Mouse (Mus musculus): ENCODE measurements around the gene Usp51. TPM values are rescaled to one million over a fixed set of nuclear protein-coding genes. Genes with fewer than 3 reads are reported as not detected.

Gene Usp51
- total RNA-seq, 1 experiment from 2014 or later = not detected

Other genes with a start within 250 kb of the Usp51 start
- 0.12 TPM in 1 of 2 replicates, not detected in the other for gene Shroom2, start 237.0 kb upstream of the Usp51 start, total RNA-seq (2017)
- not detected in 2 replicates for gene Gpr143, start 224.5 kb upstream of the Usp51 start, total RNA-seq (2017)
- not detected in 2 replicates for gene Mageh1, start 31.1 kb downstream of the Usp51 start, total RNA-seq (2017)
- gene Foxr2, start 112.3 kb downstream of the Usp51 start, total RNA-seq (2017) = not detected in 2 replicates
- 7.0 and 10.5 TPM in 2 replicates for gene Rragb, start 133.5 kb downstream of the Usp51 start, total RNA-seq (2017)
- 1.6 and 2.1 TPM in 2 replicates for gene Klf8, start 231.0 kb downstream of the Usp51 start, total RNA-seq (2017)

Measured in neutrophil, adult 5-6 weeks (primary cell).